Mouse (Mus musculus) limb, embryonic 14.5 days (tissue): ENCODE results near the gene Cypt15. TPM values are rescaled to one million over a fixed set of nuclear protein-coding genes. Genes with fewer than 3 reads are reported as not detected.
"Not testable (repeated sequence)": the region's sequence is repeated elsewhere in the genome, so short reads cannot be mapped to it uniquely, and the experiment has no call there.

Experiments used
- ATAC-seq: fragments of 200-750 bp; cut with Nextera tagmentation; 2 replicates; pipeline ENCODE4 v1.8.0; 2017; ENCODE audit warnings: low read depth, moderate number of reproducible peaks, moderate TSS enrichment; ENCODE audit not compliant: low FRiP score
- DNase-seq: peaks from one replicate; pipeline ENCODE4 v3.0.0-alpha.2; 2015; ENCODE audit warnings: low spot score
- H3K27ac ChIP-seq: fragments of 300-500 bp; sonication (generic); replicated peaks from 2 replicates; pipeline ENCODE4 v1.5.1; 2014; ENCODE audit warnings: low read depth, mild to moderate bottlenecking, low read length, moderate library complexity, mixed read lengths
- H3K27me3 ChIP-seq: fragments of 300-500 bp; sonication (generic); 2 replicates; pipeline ENCODE4 v1.6.1; 2014; ENCODE audit warnings: low read length, mixed read lengths; ENCODE audit not compliant: control insufficient read depth, insufficient read depth
- H3K36me3 ChIP-seq: fragments of 300-500 bp; sonication (generic); 2 replicates; pipeline ENCODE4 v1.6.1; 2014; ENCODE audit warnings: mild to moderate bottlenecking, low read length, moderate library complexity, mixed read lengths; ENCODE audit not compliant: control insufficient read depth, insufficient read depth
- H3K4me1 ChIP-seq: fragments of 300-500 bp; sonication (generic); 2 replicates; pipeline ENCODE4 v1.6.1; 2014; ENCODE audit warnings: antibody characterized with exemption, low read length, mixed read lengths; ENCODE audit not compliant: control insufficient read depth, insufficient read depth
- H3K4me2 ChIP-seq: fragments of 300-500 bp; sonication (generic); replicated peaks from 2 replicates; pipeline ENCODE4 v1.6.1; 2014; ENCODE audit warnings: low read depth, mild to moderate bottlenecking, low read length, moderate library complexity; ENCODE audit not compliant: severe bottlenecking
- H3K4me3 ChIP-seq: fragments of 300-500 bp; sonication (generic); replicated peaks from 2 replicates; pipeline ENCODE4 v1.5.1; 2014; ENCODE audit warnings: low read length
- H3K9ac ChIP-seq: fragments of 300-500 bp; sonication (generic); 2 replicates; pipeline ENCODE4 v1.6.1; 2014; ENCODE audit warnings: mild to moderate bottlenecking, low read depth, low read length, moderate library complexity; ENCODE audit not compliant: severe bottlenecking
- H3K9me3 ChIP-seq: fragments of 300-500 bp; sonication (generic); 2 replicates; pipeline ENCODE4 v1.6.1; 2016; ENCODE audit warnings: low read length; ENCODE audit not compliant: control insufficient read depth
- POLR2A ChIP-seq: fragments of 200-500 bp; IDR thresholded peaks from 2 replicates; pipeline ENCODE4 v1.8.0; 2012; ENCODE audit warnings: inconsistent platforms, mild to moderate bottlenecking, moderate library complexity, borderline replicate concordance; ENCODE audit not compliant: insufficient read depth, insufficient read length; ENCODE audit errors: extremely low read depth
- WGBS: fragments of 180-500 bp; shearing (Covaris S2); extraction: QIAGEN DNeasy Blood & Tissue Kit; methylation state at CpG from one replicate; pipeline ENCODE4 v1.1.7; 2014; 5-methylcytosine and 5-hydroxymethylcytosine counted together
- polyA plus RNA-seq, 2 experiments: library from polyadenylated mRNA; depleted of rRNA in 1 of 2; stranded (reverse) in 1 of 2; unstranded in 1 of 2; fragments of >200 nt; fragmentation: Nextera tagmentation in 1 of 2; extraction: Ambion mirVana in 1 of 2; gene quantifications; 2 replicates each; pipeline versions ENCODE4 v1.2.1 to v1.2.3; 2012 to 2014

Cypt15 gene
- polyA plus RNA-seq (2012; rRNA removed) (not detected in 2 replicates), polyA plus RNA-seq (2014; fragmentation: Nextera tagmentation; extraction: Ambion mirVana) (not detected in 2 replicates)

GRCm38 (mm10) chrX:39345967-39346366 lies at the start of gene Cypt15:
Gene Cypt15, plus strand, starts transcription at chrX:39346267.
- H3K36me3 ChIP-seq, H3K4me2 ChIP-seq, H3K9ac ChIP-seq, H3K27ac ChIP-seq, H3K9me3 ChIP-seq, H3K4me3 ChIP-seq, H3K4me1 ChIP-seq, H3K27me3 ChIP-seq, DNase-seq, ATAC-seq: not testable (repeated sequence)
- 85% methylated on average over 1 of the region's 1 CpGs for WGBS

DNA sequence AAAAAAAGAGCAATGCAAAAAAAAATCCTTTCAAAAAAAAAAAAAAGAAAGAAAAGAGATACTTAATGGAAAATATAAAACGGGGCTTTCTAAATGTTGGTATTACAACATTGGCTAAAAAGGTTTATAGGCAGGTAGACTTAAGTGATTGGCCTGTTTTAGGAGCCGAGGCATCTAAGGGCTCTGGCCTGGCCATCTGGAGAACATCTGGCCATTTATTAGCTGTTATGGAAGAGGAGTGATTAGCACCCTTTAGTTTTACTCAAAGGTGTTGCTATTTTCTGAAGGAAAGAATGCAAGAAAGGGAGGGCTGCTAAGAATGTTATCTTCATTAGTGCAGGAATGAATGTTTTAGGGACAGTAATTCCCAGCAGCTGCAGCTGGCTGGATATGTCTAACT lies 24.9 kb downstream of the Cypt15 start:
- ATAC-seq (no peak), DNase-seq (peak; percentile 2)
- no peaks in the 10 kb centered on the region for H3K4me1 ChIP-seq
- H3K4me3 ChIP-seq = no peak overlapping the region
- H3K27ac ChIP-seq = no peak overlapping the region
- no peaks in the 10 kb centered on the region for H3K27me3 ChIP-seq
- no peak overlapping the region for H3K9ac ChIP-seq
- no peaks in the 10 kb centered on the region for H3K36me3 ChIP-seq
- TF ChIP-seq POLR2A = no peak
- no peak overlapping the region for H3K4me2 ChIP-seq
- WGBS = 29% methylated on average over 2 of the region's 2 CpGs
- no peaks in the 10 kb centered on the region for H3K9me3 ChIP-seq

GRCm38 (mm10) chrX:39378830-39379229 lies 32.8 kb downstream of the Cypt15 start:
- no peaks in the 10 kb centered on the region for H3K9me3 ChIP-seq
- TF ChIP-seq POLR2A = no peak
- H3K36me3 ChIP-seq = no peaks in the 10 kb centered on the region
- H3K4me1 ChIP-seq = no peaks in the 10 kb centered on the region
- no peak overlapping the region for H3K27ac ChIP-seq
- DNase-seq (no peak), ATAC-seq (no peak)
- 65% methylated on average over 2 of the region's 2 CpGs for WGBS
- no peak overlapping the region for H3K9ac ChIP-seq
- no peaks in the 10 kb centered on the region for H3K27me3 ChIP-seq
- H3K4me2 ChIP-seq = no peak overlapping the region
- no peak overlapping the region for H3K4me3 ChIP-seq

GRCm38 (mm10) chrX:39383806-39384205 lies 37.7 kb downstream of the Cypt15 start:
- H3K27ac ChIP-seq = no peak overlapping the region
- no peak for ATAC-seq
- H3K4me2 ChIP-seq = no peak overlapping the region
- no peak for DNase-seq
- 15% methylated on average over 2 of the region's 2 CpGs for WGBS
- no peaks in the 10 kb centered on the region for H3K9me3 ChIP-seq
- H3K4me3 ChIP-seq = no peak overlapping the region
- no peak for TF ChIP-seq POLR2A
- H3K9ac ChIP-seq = no peak overlapping the region
- H3K27me3 ChIP-seq = no peaks in the 10 kb centered on the region
- H3K36me3 ChIP-seq = no peaks in the 10 kb centered on the region
- no peaks in the 10 kb centered on the region for H3K4me1 ChIP-seq
